Mouse (Mus musculus): ENCODE data around the gene March9.

Gene March9

DNA sequence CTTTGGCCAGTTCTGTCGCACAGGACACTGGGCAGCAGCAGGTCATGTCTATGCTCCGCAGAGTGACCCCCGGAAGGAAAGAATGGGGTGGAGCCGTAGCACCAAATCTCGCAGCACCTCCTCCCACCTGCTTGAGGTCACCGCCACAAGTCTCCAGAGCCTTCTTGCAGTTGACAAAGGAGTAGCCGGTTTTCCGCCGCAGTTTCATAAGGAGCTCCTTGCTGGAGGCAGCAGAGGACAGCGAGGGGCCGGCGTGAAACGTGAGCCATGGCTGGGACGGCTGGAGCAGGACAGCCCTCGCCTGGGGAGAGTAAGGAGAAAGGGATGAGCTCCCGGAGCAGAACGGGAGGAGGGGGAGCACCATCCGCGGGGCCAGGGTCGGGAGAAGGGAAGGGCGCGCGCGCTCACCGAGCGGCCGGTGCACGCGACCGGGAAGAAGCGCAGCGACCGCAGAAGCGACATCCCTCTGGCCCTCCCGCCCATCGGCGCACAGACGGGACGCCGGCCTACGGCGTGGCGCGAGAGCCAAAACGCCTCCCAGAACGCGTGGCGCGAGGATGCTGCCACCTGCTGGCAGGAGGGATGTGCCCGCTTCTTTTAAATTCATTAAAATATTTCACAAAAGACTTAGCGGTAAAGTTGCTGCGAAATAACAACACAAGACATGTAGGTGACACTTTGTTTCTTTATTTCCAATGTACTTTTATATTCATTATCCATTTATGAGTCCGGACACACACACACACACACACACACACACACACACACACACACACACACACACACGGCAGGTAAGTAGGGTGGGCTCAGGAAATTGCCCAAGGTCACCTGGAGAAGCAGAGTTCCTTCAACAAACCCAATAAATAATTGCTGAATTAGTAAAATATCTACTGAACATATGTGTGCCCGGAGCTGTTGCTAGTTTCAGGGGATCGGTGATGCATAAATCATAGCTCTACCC lies 29.4 kb downstream of the March9 start, which contains the start of gene Tsfm:
TSS of gene Tsfm (minus strand) at position 505 of the 961 bp plus-strand sequence.
- DNase-seq, result peak; percentile 79

DNA sequence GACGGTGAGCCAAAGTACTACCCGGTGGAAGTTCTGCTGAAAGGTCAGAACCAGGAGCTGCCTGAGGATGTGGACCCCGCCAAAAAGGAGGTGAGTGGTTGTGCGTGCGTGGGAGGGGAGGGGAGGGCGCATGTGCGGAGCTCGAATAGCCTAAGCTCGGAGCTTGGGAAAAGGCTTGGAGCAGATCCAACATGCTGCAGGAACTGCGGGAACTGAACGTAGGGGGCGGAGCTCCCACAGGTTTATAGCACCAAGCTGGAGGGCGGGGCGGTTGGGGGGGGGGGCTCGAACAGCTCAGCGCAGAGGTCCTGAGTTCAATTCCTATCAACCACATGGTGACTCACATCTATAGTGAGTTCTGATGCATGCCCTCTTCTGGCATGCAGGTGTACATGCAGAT lies 41.6 kb downstream of the March9 start:
- no peak for DNase-seq

DNA sequence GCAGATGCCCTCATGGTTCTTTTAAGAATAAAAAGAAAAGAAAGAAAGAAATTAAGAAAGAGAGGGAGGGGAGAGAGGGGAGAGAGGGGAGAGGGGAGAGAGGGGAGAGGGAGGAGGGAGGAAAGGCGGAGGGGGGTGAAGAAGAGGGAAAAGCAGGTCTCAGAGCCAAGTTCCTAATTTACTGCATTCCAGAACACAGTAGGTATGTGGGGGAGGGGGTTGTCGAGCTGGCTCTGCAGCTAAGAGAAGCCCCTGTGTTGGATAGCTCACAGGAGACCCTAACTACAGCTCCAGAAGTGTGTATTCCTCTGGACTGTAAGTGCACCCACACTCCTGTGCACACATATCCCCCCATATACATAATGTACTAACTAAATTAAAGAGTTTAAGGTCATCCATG lies 42.9 kb downstream of the March9 start:
- DNase-seq, result no peak

DNA sequence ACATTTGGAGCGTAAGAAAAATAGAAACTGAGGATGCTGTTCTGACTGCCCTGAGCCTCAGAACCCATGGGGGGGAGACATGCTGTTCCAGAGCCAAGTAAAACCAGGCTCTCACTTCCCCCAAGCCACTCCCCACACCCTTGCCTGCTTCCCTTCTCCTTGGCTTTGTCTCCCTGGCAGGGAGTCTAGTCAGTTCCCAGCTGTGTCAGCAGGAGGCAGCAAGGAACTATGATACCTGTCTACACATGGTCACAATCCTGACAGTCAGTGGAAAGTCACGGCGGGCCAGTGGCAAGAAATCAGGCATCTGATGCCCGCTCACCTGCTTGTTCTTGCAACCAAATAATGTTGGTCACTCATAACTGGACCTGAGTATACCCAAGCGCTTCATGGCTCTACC lies 43.5 kb downstream of the March9 start:
- DNase-seq, result peak; percentile 40
